Mouse (Mus musculus): Measurements from ENCODE around the gene Tanc2.

DNA sequence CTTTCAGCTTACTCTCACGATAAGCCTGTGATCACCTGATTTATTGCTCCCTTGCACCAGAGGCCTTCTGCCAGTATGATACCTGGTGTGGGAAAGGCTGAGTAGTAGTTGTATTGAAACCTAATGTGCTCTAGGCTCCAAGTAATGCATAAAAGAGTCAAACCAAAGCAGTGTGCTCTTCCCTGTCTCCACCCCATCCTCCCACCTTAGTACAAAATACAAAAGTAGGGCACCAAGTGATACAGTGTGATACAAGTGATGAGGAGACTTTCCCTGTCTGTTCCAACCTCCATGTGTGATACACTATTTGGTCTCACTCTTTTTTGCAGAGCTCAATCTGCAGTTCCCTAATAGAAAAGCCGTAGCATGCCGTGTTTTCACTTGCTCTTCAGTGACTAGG is 110.7 kb downstream of the Tanc2 start:
- TF ChIP-seq CTCF (IDR thresholded peaks at IDR 0.05; ENCODE audit: insufficient read depth, low read depth, low read length) (no peak), POLR2A (IDR thresholded peaks at IDR 0.05; ENCODE audit: insufficient read depth, low read depth, low read length) (no peak)

Measured in olfactory bulb, adult 2 months (tissue).